Mouse (Mus musculus) hindbrain, embryonic 11.5 days (tissue): ENCODE measurements around the gene Rfc2. TPM values are rescaled to one million over a fixed set of nuclear protein-coding genes. Genes with fewer than 3 reads are reported as not detected.

Experiments used
- ATAC-seq: fragments of 200-750 bp; cut with Nextera tagmentation; 2 replicates; pipeline ENCODE4 v1.8.0; 2017; ENCODE audit warnings: mild to moderate bottlenecking, moderate TSS enrichment, moderate library complexity; ENCODE audit not compliant: low FRiP score
- DNase-seq: peaks from one replicate; pipeline ENCODE4 v3.0.0-alpha.2; 2015; ENCODE audit warnings: low spot score
- H3K27ac ChIP-seq: fragments of 300-500 bp; sonication (generic); 2 replicates; pipeline ENCODE4 v1.5.1; 2014; ENCODE audit warnings: mild to moderate bottlenecking, low read depth, low read length
- H3K27me3 ChIP-seq: fragments of 300-500 bp; sonication (generic); 2 replicates; pipeline ENCODE4 v1.6.1; 2014; ENCODE audit warnings: mild to moderate bottlenecking, low read length, moderate library complexity, mixed read lengths; ENCODE audit not compliant: control insufficient read depth, insufficient read depth
- H3K36me3 ChIP-seq: fragments of 300-500 bp; sonication (generic); 2 replicates; pipeline ENCODE4 v1.6.1; 2014; ENCODE audit warnings: mild to moderate bottlenecking, low read length, moderate library complexity, mixed read lengths; ENCODE audit not compliant: control insufficient read depth, insufficient read depth
- H3K4me1 ChIP-seq: fragments of 300-500 bp; sonication (generic); replicated peaks from 2 replicates; pipeline ENCODE4 v1.6.1; 2014; ENCODE audit warnings: low read length, mixed read lengths; ENCODE audit not compliant: control insufficient read depth, insufficient read depth
- H3K4me2 ChIP-seq: fragments of 300-500 bp; sonication (generic); replicated peaks from 2 replicates; pipeline ENCODE4 v1.6.1; 2014; ENCODE audit warnings: mild to moderate bottlenecking, low read depth, low read length
- H3K4me3 ChIP-seq: fragments of 300-500 bp; sonication (generic); 2 replicates; pipeline ENCODE4 v1.5.1; 2014; ENCODE audit warnings: low read depth, low read length
- H3K9ac ChIP-seq: fragments of 300-500 bp; sonication (generic); 2 replicates; pipeline ENCODE4 v1.6.1; 2014; ENCODE audit warnings: low read depth, low read length
- H3K9me3 ChIP-seq: fragments of 300-500 bp; sonication (generic); 2 replicates; pipeline ENCODE4 v1.6.1; 2016; ENCODE audit warnings: low read length; ENCODE audit not compliant: control insufficient read depth
- WGBS: fragments of 180-500 bp; shearing (Covaris S2); extraction: QIAGEN DNeasy Blood & Tissue Kit; methylation state at CpG from one replicate; pipeline ENCODE4 v1.1.7; 2014; 5-methylcytosine and 5-hydroxymethylcytosine counted together
- polyA plus RNA-seq: library from polyadenylated mRNA; unstranded; fragments of >200 nt; fragmentation: Nextera tagmentation; extraction: Ambion mirVana; gene quantifications from 2 replicates; pipeline ENCODE4 v1.2.1, GENCODE M21; 2014

The Rfc2 gene
- polyA plus RNA-seq, 1 experiment from 2014 or later, result 291 TPM

DNA sequence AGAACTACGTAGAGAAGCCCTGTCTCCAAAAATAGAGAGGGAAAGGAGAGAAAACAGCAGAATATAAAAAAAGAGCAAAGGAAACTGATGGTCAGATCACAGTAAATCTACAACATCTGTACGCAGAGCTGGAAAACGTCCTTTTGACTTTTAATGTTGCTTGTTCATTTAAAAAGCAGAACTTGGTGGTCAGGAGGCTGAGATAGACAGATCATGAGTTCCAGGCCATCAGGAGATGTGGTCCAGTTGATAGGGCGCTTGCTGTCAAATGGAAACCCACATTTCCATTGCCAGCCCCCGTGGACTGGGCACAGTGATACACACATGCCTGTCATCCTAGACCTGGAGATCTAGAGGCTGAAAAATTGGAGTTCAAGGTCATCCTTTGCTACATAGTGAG, 3.6 kb downstream of the Rfc2 start:
- H3K27ac ChIP-seq, result no peak overlapping the region
- no peak overlapping the region for H3K4me3 ChIP-seq
- no peaks in the 10 kb centered on the region for H3K36me3 ChIP-seq
- no peaks in the 10 kb centered on the region for H3K4me1 ChIP-seq
- no peaks in the 10 kb centered on the region for H3K9me3 ChIP-seq
- H3K27me3 ChIP-seq, result no peaks in the 10 kb centered on the region
- no peak overlapping the region for H3K9ac ChIP-seq
- WGBS, result 92% methylated on average over 5 of the region's 5 CpGs
- ATAC-seq (no peak), DNase-seq (no peak)
- no peak overlapping the region for H3K4me2 ChIP-seq

GRCm38 (mm10) chr5:134589900-134590299, 8.7 kb downstream of the Rfc2 start:
- ATAC-seq (no peak), DNase-seq (no peak)
- H3K27me3 ChIP-seq, result no peaks in the 10 kb centered on the region
- H3K9ac ChIP-seq, result no peak overlapping the region
- no peak overlapping the region for H3K27ac ChIP-seq
- no peak overlapping the region for H3K4me3 ChIP-seq
- H3K4me1 ChIP-seq, result no peaks in the 10 kb centered on the region
- no peak overlapping the region for H3K4me2 ChIP-seq
- whole genome bisulfite sequencing, result 97% methylated on average over 3 of the region's 3 CpGs
- 0 out of 2 replicates have a peak, but pooled peaks cover 4% of the 10 kb centered on the region for H3K36me3 ChIP-seq
- H3K9me3 ChIP-seq, result no peaks in the 10 kb centered on the region

DNA sequence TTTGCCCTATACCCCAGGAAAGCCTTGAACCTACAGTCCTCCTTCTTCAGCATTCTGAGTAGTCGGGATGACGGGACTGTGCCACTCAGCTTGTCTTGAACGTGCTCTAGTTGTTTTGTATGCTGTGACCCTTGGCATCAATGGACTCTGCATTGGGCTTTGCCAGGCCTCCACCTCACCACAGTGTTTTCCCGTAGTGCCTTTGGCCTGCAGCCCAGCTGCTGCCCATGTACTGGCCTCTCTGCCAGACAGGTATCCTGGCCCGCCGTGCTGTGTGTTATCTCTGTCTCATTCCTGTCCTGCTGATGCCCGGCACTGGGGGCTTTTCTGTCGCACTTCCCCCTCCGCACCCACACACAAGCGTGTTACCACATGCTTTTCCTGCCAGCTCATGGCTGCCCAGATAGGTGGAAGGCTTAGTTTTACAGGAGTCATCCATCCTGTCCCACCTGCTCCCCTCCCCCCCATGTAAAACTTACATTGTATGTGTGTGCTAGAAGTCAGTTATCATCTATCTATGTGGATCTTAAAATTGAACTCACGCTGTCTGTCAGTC, 10.9 kb downstream of the Rfc2 start:
- H3K9me3 ChIP-seq, result no peaks in the 10 kb centered on the region

GRCm38 (mm10) chr5:134593093-134593492, 11.9 kb downstream of the Rfc2 start:
- H3K4me2 ChIP-seq, result no peak overlapping the region
- peaks cover 7% of the 10 kb centered on the region; the same call in 1 of the 2 replicates for H3K36me3 ChIP-seq
- H3K27me3 ChIP-seq, result no peaks in the 10 kb centered on the region
- H3K9me3 ChIP-seq, result no peaks in the 10 kb centered on the region
- H3K4me3 ChIP-seq, result no peak overlapping the region
- ATAC-seq, result no peak
- DNase-seq, result no peak
- no peak overlapping the region for H3K27ac ChIP-seq
- WGBS, result 95% methylated on average over 9 of the region's 9 CpGs
- no peaks in the 10 kb centered on the region for H3K4me1 ChIP-seq
- H3K9ac ChIP-seq, result no peak overlapping the region

More for the DNA sequence above, 10.9 kb downstream of the Rfc2 start:
- DNase-seq (no peak), ATAC-seq (no peak)
- H3K4me2 ChIP-seq, result no peak overlapping the region
- H3K27me3 ChIP-seq, result no peaks in the 10 kb centered on the region
- no peak overlapping the region for H3K27ac ChIP-seq
- no peak overlapping the region for H3K4me3 ChIP-seq
- 92% methylated on average over 11 of the region's 11 CpGs for WGBS
- H3K36me3 ChIP-seq, result peaks cover 4% of the 10 kb centered on the region; the same call in 1 of the 2 replicates
- no peak overlapping the region for H3K9ac ChIP-seq
- no peaks in the 10 kb centered on the region for H3K4me1 ChIP-seq

DNA sequence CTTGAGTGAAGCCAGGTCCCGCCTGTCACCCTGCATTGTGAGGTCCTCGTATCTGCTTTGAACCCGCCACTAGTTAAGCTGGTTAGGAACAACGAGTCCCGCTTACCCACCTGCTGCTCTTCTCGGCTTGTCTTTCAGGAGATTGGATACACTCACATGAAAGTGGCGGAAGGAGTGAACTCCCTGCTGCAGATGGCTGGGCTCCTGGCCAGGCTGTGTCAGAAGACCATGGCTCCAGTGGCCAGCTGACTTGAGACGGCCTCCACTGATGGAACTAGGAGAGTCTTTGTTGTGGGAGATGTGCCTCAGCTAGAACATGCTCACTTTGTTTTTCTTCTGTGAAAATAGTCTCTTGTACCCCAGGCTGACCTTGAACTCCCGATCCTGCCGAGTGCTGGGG, 16.5 kb downstream of the Rfc2 start:
- Histone ChIP-seq H3K9me3 (no peaks in the 10 kb centered on the region), H3K4me1 (no peaks in the 10 kb centered on the region), H3K27me3 (no peaks in the 10 kb centered on the region), H3K4me3 (no peak overlapping the region), H3K4me2 (no peak overlapping the region), H3K9ac (no peak overlapping the region), H3K36me3 (peaks cover 10% of the 10 kb centered on the region; the same call in 1 of the 2 replicates), H3K27ac (no peak overlapping the region)
- WGBS, result 94% methylated on average over 10 of the region's 10 CpGs
- DNase-seq (no peak), ATAC-seq (no peak)

DNA sequence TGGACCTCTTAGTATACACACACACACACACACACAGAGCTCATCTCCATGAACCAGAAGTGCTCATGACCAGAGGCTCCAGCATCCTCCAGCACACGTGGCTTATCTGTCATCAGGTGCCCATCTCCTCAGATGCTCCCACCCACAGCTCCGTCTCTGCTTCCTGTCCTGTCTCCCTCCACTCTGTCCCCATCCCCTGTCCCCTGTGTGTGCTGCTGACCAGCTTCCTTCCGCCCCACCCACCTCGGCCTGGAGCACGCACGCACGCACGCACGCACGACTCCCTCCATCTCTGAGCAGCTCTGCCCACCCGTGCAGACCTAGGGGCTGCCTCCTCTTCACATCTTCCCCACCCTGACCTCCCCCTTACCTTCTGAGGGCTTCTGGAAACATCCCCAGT, 23.2 kb downstream of the Rfc2 start:
- H3K4me3 ChIP-seq, result no peak overlapping the region
- WGBS, result 84% methylated on average over 11 of the region's 11 CpGs
- no peaks in the 10 kb centered on the region for H3K4me1 ChIP-seq
- no peaks in the 10 kb centered on the region for H3K9me3 ChIP-seq
- H3K27me3 ChIP-seq, result no peaks in the 10 kb centered on the region
- no peak for ATAC-seq
- H3K4me2 ChIP-seq, result no peak overlapping the region
- H3K27ac ChIP-seq, result no peak overlapping the region
- H3K9ac ChIP-seq, result no peak overlapping the region
- DNase-seq, result no peak
- H3K36me3 ChIP-seq, result no peaks in the 10 kb centered on the region

DNA sequence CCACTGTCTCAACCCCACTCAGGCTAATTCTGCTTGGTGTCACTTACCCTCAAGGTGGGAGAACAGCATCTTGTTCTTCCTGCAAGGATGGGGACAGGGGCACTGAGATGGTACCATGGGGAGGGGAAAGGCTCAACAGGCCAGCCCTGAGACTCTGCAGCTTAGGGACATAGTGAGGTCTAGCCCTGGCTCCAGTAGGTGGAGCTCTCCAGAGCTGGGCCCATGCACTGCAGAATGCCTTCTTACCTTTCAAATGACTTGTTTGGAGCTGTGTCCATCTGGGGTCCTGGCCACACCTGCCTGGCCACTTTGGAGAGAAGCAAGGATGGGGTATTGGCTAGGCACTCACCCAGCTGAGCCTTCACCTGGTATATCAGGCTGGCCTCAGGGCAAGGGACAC, 25.1 kb downstream of the Rfc2 start:
- H3K9me3 ChIP-seq, result no peaks in the 10 kb centered on the region
- H3K4me2 ChIP-seq, result no peak overlapping the region
- no peak overlapping the region for H3K9ac ChIP-seq
- no peak overlapping the region for H3K27ac ChIP-seq
- ATAC-seq (no peak), DNase-seq (no peak)
- H3K4me3 ChIP-seq, result no peak overlapping the region
- H3K36me3 ChIP-seq, result no peaks in the 10 kb centered on the region
- no peaks in the 10 kb centered on the region for H3K27me3 ChIP-seq
- no peaks in the 10 kb centered on the region for H3K4me1 ChIP-seq

DNA sequence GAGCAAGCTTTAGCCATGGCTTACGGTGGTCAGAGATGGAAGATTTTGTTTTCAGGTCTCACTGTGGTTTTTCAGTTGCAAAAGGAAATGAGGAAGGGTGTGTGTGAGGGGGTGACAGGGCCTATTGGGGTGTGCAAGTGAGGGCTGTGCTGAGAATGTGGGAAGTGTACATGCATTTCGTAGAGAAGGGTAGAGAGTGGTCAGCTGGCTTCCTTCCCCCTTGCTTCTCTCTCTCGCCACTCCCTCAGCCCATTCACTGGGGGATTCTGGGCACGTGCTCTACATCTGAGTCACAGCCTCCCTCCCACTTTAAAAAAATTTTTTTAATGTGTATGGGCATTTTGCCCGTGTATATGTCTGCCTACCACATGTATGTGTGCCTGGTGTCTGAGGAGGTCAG, 26.0 kb downstream of the Rfc2 start:
- no peak for ATAC-seq
- Histone ChIP-seq H3K9ac (no peak overlapping the region), H3K27ac (no peak overlapping the region), H3K4me1 (no peaks in the 10 kb centered on the region), H3K27me3 (no peaks in the 10 kb centered on the region), H3K9me3 (no peaks in the 10 kb centered on the region), H3K4me2 (no peak overlapping the region), H3K36me3 (no peaks in the 10 kb centered on the region), H3K4me3 (no peak overlapping the region)
- 66% methylated on average over 5 of the region's 5 CpGs for WGBS
- no peak for DNase-seq

GRCm38 (mm10) chr5:134609916-134610643, 28.9 kb downstream of the Rfc2 start:
- H3K4me3 ChIP-seq, result no peak overlapping the region
- no peaks in the 10 kb centered on the region for H3K9me3 ChIP-seq
- no peak overlapping the region for H3K4me2 ChIP-seq
- no peak overlapping the region for H3K9ac ChIP-seq
- no peak for DNase-seq
- no peaks in the 10 kb centered on the region for H3K27me3 ChIP-seq
- H3K27ac ChIP-seq, result no peak overlapping the region
- no peak for ATAC-seq
- H3K4me1 ChIP-seq, result no peaks in the 10 kb centered on the region
- H3K36me3 ChIP-seq, result no peaks in the 10 kb centered on the region
- WGBS, result 86% methylated on average over 12 of the region's 12 CpGs
